ENCODE assay signal across 33 mouse cellular contexts in genomic region chr3:124011685-124012084, GRCm38 (mm10).
"Had no signal": no experiment of that assay in that cellular context is flagged by ENCODE, and none has a peak within 500 bp of the region (broad histone marks: within the 10 kb centered on the region; RNA-seq: fewer than 3 reads in every experiment).

No protein-coding gene starts in this region.

- H3K9me3 ChIP-seq: heart, embryonic 12.5 days; heart, embryonic 13.5 days; heart, embryonic 15.5 days; hindbrain, embryonic 10.5 days; hindbrain, embryonic 12.5 days; hindbrain, embryonic 13.5 days; hindbrain, embryonic 15.5 days; intestine, embryonic 15.5 days; kidney, embryonic 15.5 days had no signal

- DNase-seq: heart, postnatal 10 days; heart, postnatal 14 days; heart, postnatal 36 days; heart, postnatal 4 days; kidney, adult 11 months; kidney, adult 18-20 months; kidney, adult 2 months; kidney, adult 8-10 months; kidney, adult 9 months; kidney, postnatal 10 days; kidney, postnatal 14 days; kidney, postnatal 25 days; kidney, postnatal 36 days; kidney, postnatal 4 days; layer of hippocampus, postnatal 36 days had no signal

- H3K4me3 ChIP-seq: heart, embryonic 12.5 days; heart, embryonic 13.5 days; heart, embryonic 15.5 days; hindbrain, embryonic 10.5 days; hindbrain, embryonic 12.5 days; hindbrain, embryonic 13.5 days; hindbrain, embryonic 15.5 days; intestine, embryonic 15.5 days; kidney, embryonic 15.5 days; layer of hippocampus, adult 2 months; left cerebral cortex, adult 2 months had no signal

- H3K27ac ChIP-seq: heart, embryonic 13.5 days; heart, embryonic 15.5 days; hindbrain, embryonic 10.5 days; hindbrain, embryonic 12.5 days; hindbrain, embryonic 13.5 days; hindbrain, embryonic 14.5 days; hindbrain, embryonic 15.5 days; hindbrain, postnatal 0 days; intestine, embryonic 15.5 days; kidney, embryonic 15.5 days; kidney, postnatal 0 days; layer of hippocampus, adult 2 months; left cerebral cortex, adult 2 months had no signal

- H3K9ac ChIP-seq: heart, embryonic 12.5 days; heart, embryonic 13.5 days; heart, embryonic 15.5 days; hindbrain, embryonic 12.5 days; hindbrain, embryonic 13.5 days; hindbrain, embryonic 14.5 days; hindbrain, embryonic 15.5 days; intestine, embryonic 15.5 days; kidney, embryonic 15.5 days had no signal

- ATAC-seq: hindbrain, embryonic 16.5 days; hindbrain, postnatal 0 days; inflammation-experienced regulatory T-cells, adult 6 months; intestine, embryonic 15.5 days; intestine, embryonic 16.5 days; intestine, postnatal 0 days had no signal

- H3K4me2 ChIP-seq: heart, embryonic 12.5 days; heart, embryonic 13.5 days; heart, embryonic 15.5 days; hindbrain, embryonic 12.5 days; hindbrain, embryonic 13.5 days; hindbrain, embryonic 14.5 days; hindbrain, embryonic 15.5 days; intestine, embryonic 15.5 days; kidney, embryonic 15.5 days had no signal

- H3K36me3 ChIP-seq: heart, embryonic 12.5 days; heart, embryonic 13.5 days; heart, embryonic 15.5 days; hindbrain, embryonic 10.5 days; hindbrain, embryonic 12.5 days; hindbrain, embryonic 13.5 days; hindbrain, embryonic 15.5 days; intestine, embryonic 15.5 days; kidney, embryonic 15.5 days had no signal

- H3K4me1 ChIP-seq: heart, embryonic 12.5 days; heart, embryonic 13.5 days; heart, embryonic 15.5 days; hindbrain, embryonic 10.5 days; hindbrain, embryonic 12.5 days; hindbrain, embryonic 13.5 days; hindbrain, embryonic 15.5 days; intestine, embryonic 15.5 days; kidney, embryonic 15.5 days had no signal

- H3K27me3 ChIP-seq: heart, embryonic 12.5 days; heart, embryonic 13.5 days; heart, embryonic 15.5 days; hindbrain, embryonic 12.5 days; hindbrain, embryonic 13.5 days; hindbrain, embryonic 15.5 days; intestine, embryonic 15.5 days; kidney, embryonic 15.5 days had no signal
